Comparison of ENCODE assay signal across 13 mouse cellular contexts in the genomic region with DNA sequence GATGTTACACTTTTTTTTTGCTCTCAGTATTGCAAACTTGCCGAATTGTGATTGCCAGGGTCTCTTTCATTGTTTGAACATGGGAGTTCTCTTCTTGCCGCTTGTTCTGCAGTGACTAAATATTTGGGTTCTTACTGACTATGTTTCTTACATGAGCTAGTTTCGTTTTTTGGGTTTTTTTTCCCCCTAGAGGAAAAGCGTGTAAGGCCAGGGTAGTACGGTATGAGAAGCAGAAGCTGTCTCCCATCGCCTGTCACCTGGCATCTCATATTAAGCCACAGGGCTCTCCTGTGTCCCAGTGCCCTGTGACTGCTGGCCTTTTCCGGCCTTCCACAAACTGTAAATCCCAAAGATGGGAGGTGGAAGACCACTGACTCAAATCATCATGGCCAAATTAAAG.
"Had no signal": no experiment of that assay in that cellular context is flagged by ENCODE, and none has a peak within 500 bp of the region (broad histone marks: within the 10 kb centered on the region; RNA-seq: fewer than 3 reads in every experiment).

No protein-coding gene starts in this region.

- H3K27ac ChIP-seq: hindbrain, embryonic 15.5 days; liver, embryonic 12.5 days; midbrain, embryonic 10.5 days; neural tube, embryonic 12.5 days had no signal

- H3K4me3 ChIP-seq: hindbrain, embryonic 15.5 days; liver, embryonic 12.5 days; midbrain, embryonic 10.5 days; myocyte; neural tube, embryonic 12.5 days had no signal

- H3K4me1 ChIP-seq: liver, embryonic 12.5 days had no signal

- DNase-seq: kidney, adult 11 months; kidney, postnatal 14 days; lung, embryonic 14.5 days; lung, postnatal 10 days; lung, postnatal 4 days; midbrain, embryonic 14.5 days; right cerebral cortex, postnatal 14 days; thymus, postnatal 36 days had no signal

- H3K9ac ChIP-seq: hindbrain, embryonic 15.5 days; liver, embryonic 12.5 days; lung, embryonic 14.5 days; neural tube, embryonic 12.5 days had no signal

- H3K36me3 ChIP-seq: hindbrain, embryonic 15.5 days; liver, embryonic 12.5 days; midbrain, embryonic 10.5 days; neural tube, embryonic 12.5 days had no signal

- ATAC-seq: liver, embryonic 12.5 days had no signal

- H3K4me2 ChIP-seq: hindbrain, embryonic 15.5 days; liver, embryonic 12.5 days; lung, embryonic 14.5 days; neural tube, embryonic 12.5 days had no signal

- H3K9me3 ChIP-seq: hindbrain, embryonic 15.5 days; liver, embryonic 12.5 days; midbrain, embryonic 10.5 days; neural tube, embryonic 12.5 days had no signal

- H3K27me3 ChIP-seq: hindbrain, embryonic 15.5 days; liver, embryonic 12.5 days; neural tube, embryonic 12.5 days had no signal
